Mouse (Mus musculus) C2C12 (cell line): ENCODE measurements around the gene Rhoc.

Experiments
- CEBPB ChIP-seq: IDR thresholded peaks from one replicate; pipeline ENCODE4 v1.6.1; 2011; ENCODE audit warnings: low read depth, mild to moderate bottlenecking, control low read depth, moderate library complexity
- CTCF ChIP-seq: IDR thresholded peaks from one replicate; pipeline ENCODE4 v1.5.1; 2011; ENCODE audit not compliant: control insufficient read depth, insufficient read depth, insufficient read length
- FOSL1 ChIP-seq: IDR thresholded peaks from one replicate; pipeline ENCODE4 v1.8.0; 2011; ENCODE audit warnings: mild to moderate bottlenecking, low read length; ENCODE audit not compliant: poor library complexity, insufficient read depth, severe bottlenecking
- MAX ChIP-seq: IDR thresholded peaks from one replicate; pipeline ENCODE4 v1.6.1; 2011; ENCODE audit warnings: mild to moderate bottlenecking, control low read depth
- USF1 ChIP-seq: IDR thresholded peaks from one replicate; pipeline ENCODE4 v1.6.1; 2011; ENCODE audit warnings: low read depth, mild to moderate bottlenecking, control low read depth, moderate library complexity

GRCm38 (mm10) chr3:104804312-104804711, 16.1 kb downstream of the Rhoc start:
- no peak for TF ChIP-seq CTCF
- TF ChIP-seq USF1: no peak
- TF ChIP-seq FOSL1: no peak
- no peak for TF ChIP-seq CEBPB
- no peak for TF ChIP-seq MAX
